Mouse (Mus musculus): ENCODE results near the gene Gsta4. TPM values are rescaled to one million over a fixed set of nuclear protein-coding genes. Genes with fewer than 3 reads are reported as not detected.

Gsta4 gene
- polyA plus RNA-seq, 1 experiment: 28.1 TPM

DNA sequence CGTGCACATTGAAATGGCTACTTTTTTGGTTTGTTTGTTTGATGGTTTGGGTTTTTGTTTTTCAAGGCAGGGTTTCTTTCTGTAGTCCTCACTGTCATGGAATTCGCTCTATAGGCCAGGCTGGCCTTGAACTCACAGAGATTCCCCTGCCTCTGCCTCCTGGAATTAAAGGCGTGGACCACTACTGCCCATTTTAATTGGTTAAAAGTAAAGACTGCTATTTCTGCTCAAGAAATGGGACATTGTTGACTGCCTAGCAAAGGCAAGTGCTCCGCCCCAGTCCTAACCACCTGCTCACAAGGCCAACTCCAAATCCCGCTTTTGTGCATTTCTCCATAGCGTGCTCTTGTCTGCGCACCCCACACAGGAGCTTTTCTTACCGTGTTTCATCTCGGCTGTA is 15.2 kb downstream of the Gsta4 start:
- Histone ChIP-seq H3K27me3 (ENCODE audit: control insufficient read depth, insufficient read depth, insufficient read length) (no peaks in the 10 kb centered on the region), H3ac (ENCODE audit: control insufficient read depth, insufficient read length) (no peak overlapping the region), H3K4me3 (no peak overlapping the region), H3K79me2 (ENCODE audit: control insufficient read depth, insufficient read depth) (no peaks in the 10 kb centered on the region), H3K4me2 (ENCODE audit: low read depth) (no peak overlapping the region), H3K36me3 (ENCODE audit: control insufficient read depth, insufficient read depth) (no peaks in the 10 kb centered on the region)
- TF ChIP-seq USF1 (IDR thresholded peaks at IDR 0.05; ENCODE audit: low read depth): no peak
- no peak for TF ChIP-seq POLR2AphosphoS2 (IDR thresholded peaks at IDR 0.05; ENCODE audit: insufficient read length, low read depth)
- no peak for TF ChIP-seq SRF (IDR thresholded peaks at IDR 0.05; ENCODE audit: control insufficient read depth, insufficient read length, low read depth)
- no peak for TF ChIP-seq TCF12 (IDR thresholded peaks at IDR 0.05; ENCODE audit: insufficient read depth, poor library complexity, severe bottlenecking)
- TF ChIP-seq TCF3 (IDR thresholded peaks at IDR 0.05; ENCODE audit: insufficient read length, low read depth): no peak
- no peak for TF ChIP-seq MYOG (IDR thresholded peaks at IDR 0.05; ENCODE audit: control insufficient read depth in 1 of 3, insufficient read depth in 1 of 3, insufficient read length in 2 of 3, low read depth in 2 of 3)
- no peak for TF ChIP-seq E2F4 (IDR thresholded peaks at IDR 0.05; ENCODE audit: insufficient read depth)
- TF ChIP-seq REST (IDR thresholded peaks at IDR 0.05; ENCODE audit: insufficient read depth, insufficient read length): no peak
- TF ChIP-seq MYOD1 (IDR thresholded peaks at IDR 0.05; ENCODE audit: control insufficient read depth in 1 of 3, insufficient read length in 2 of 3, low read depth in 2 of 3): no peak
- no peak for TF ChIP-seq MAX (IDR thresholded peaks at IDR 0.05; ENCODE audit: low read depth)
- no peak for TF ChIP-seq CEBPB (IDR thresholded peaks at IDR 0.05; ENCODE audit: insufficient read depth, poor library complexity, severe bottlenecking)
- TF ChIP-seq POLR2A (IDR thresholded peaks at IDR 0.05; ENCODE audit: insufficient read length, low read depth): no peak

GRCm38 (mm10) chr9:78204194-78204593 is 21.6 kb downstream of the Gsta4 start:
- H3K4me3 ChIP-seq: no peak overlapping the region
- H3K4me2 ChIP-seq (ENCODE audit: low read depth): no peak overlapping the region
- H3K36me3 ChIP-seq (ENCODE audit: control insufficient read depth, insufficient read depth): no peaks in the 10 kb centered on the region
- TF ChIP-seq MYOG (IDR thresholded peaks at IDR 0.05; ENCODE audit: control insufficient read depth in 1 of 3, insufficient read depth in 1 of 3, insufficient read length in 2 of 3, low read depth in 2 of 3) (no peak), E2F4 (IDR thresholded peaks at IDR 0.05; ENCODE audit: insufficient read depth) (no peak), TCF3 (IDR thresholded peaks at IDR 0.05; ENCODE audit: insufficient read length, low read depth) (no peak), MYOD1 (IDR thresholded peaks at IDR 0.05; ENCODE audit: control insufficient read depth in 1 of 3, insufficient read length in 2 of 3, low read depth in 2 of 3) (no peak), REST (IDR thresholded peaks at IDR 0.05; ENCODE audit: insufficient read depth, insufficient read length) (no peak)
- H3ac ChIP-seq (ENCODE audit: control insufficient read depth, insufficient read length): no peak overlapping the region
- no peaks in the 10 kb centered on the region for H3K27me3 ChIP-seq (ENCODE audit: control insufficient read depth, insufficient read depth, insufficient read length)
- H3K79me2 ChIP-seq (ENCODE audit: control insufficient read depth, insufficient read depth): no peaks in the 10 kb centered on the region

DNA sequence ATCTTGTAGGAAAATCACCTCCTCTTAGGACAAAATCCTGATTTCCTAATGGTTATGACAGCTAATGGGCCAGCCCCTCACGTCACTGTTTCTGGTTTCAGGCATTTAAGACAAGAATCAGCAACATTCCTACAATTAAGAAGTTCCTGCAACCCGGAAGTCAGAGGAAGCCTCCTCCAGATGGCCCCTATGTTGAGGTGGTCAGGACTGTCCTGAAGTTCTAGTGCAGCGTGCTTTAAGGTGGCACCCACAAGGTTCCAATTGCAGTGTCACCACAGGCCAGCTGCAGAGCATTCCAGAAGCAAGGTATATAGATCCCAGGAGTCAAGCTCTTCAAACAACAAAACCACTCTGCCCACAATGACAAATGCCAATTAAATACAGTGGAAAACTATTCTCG is 26.4 kb downstream of the Gsta4 start:
- TF ChIP-seq CEBPB (IDR thresholded peaks at IDR 0.05; ENCODE audit: insufficient read depth, poor library complexity, severe bottlenecking) (no peak), MYOD1 (IDR thresholded peaks at IDR 0.05; ENCODE audit: control insufficient read depth in 1 of 3, insufficient read length in 2 of 3, low read depth in 2 of 3) (no peak), POLR2A (IDR thresholded peaks at IDR 0.05; ENCODE audit: insufficient read length, low read depth) (no peak), MAX (IDR thresholded peaks at IDR 0.05; ENCODE audit: low read depth) (no peak), TCF12 (IDR thresholded peaks at IDR 0.05; ENCODE audit: insufficient read depth, poor library complexity, severe bottlenecking) (no peak), POLR2AphosphoS2 (IDR thresholded peaks at IDR 0.05; ENCODE audit: insufficient read length, low read depth) (no peak), MYOG (IDR thresholded peaks at IDR 0.05; ENCODE audit: control insufficient read depth in 1 of 3, insufficient read depth in 1 of 3, insufficient read length in 2 of 3, low read depth in 2 of 3) (no peak), SRF (IDR thresholded peaks at IDR 0.05; ENCODE audit: control insufficient read depth, insufficient read length, low read depth) (no peak), TCF3 (IDR thresholded peaks at IDR 0.05; ENCODE audit: insufficient read length, low read depth) (no peak), E2F4 (IDR thresholded peaks at IDR 0.05; ENCODE audit: insufficient read depth) (no peak), USF1 (IDR thresholded peaks at IDR 0.05; ENCODE audit: low read depth) (no peak), REST (IDR thresholded peaks at IDR 0.05; ENCODE audit: insufficient read depth, insufficient read length) (no peak)
- H3K36me3 ChIP-seq (ENCODE audit: control insufficient read depth, insufficient read depth): no peaks in the 10 kb centered on the region
- no peak overlapping the region for H3K4me3 ChIP-seq
- no peaks in the 10 kb centered on the region for H3K79me2 ChIP-seq (ENCODE audit: control insufficient read depth, insufficient read depth)
- H3K27me3 ChIP-seq (ENCODE audit: control insufficient read depth, insufficient read depth, insufficient read length): no peaks in the 10 kb centered on the region
- H3ac ChIP-seq (ENCODE audit: control insufficient read depth, insufficient read length): no peak overlapping the region
- H3K4me2 ChIP-seq (ENCODE audit: low read depth): no peak overlapping the region

DNA sequence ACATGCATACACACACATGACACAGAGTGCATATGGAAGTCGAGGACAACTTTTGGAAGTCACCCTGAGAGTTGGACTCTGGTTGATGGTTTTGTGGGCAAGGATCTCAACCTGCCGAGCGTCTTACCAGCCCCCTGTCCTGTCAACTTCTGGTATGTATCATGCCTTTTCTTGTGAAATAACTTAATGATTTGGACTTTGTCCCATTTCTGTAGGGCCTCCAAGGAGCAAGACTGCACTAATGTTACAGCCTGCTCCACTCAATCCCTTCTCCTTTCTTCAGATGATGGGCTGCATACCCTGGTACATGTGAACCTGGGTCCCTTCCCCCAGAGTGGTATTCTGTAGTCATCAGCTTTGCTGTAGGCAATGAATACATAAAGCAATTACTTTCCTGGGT is 27.5 kb downstream of the Gsta4 start:
- no peak overlapping the region for H3ac ChIP-seq (ENCODE audit: control insufficient read depth, insufficient read length)
- H3K79me2 ChIP-seq (ENCODE audit: control insufficient read depth, insufficient read depth): no peaks in the 10 kb centered on the region
- H3K4me3 ChIP-seq: no peak overlapping the region
- no peak overlapping the region for H3K4me2 ChIP-seq (ENCODE audit: low read depth)
- H3K36me3 ChIP-seq (ENCODE audit: control insufficient read depth, insufficient read depth): no peaks in the 10 kb centered on the region
- no peak for TF ChIP-seq CEBPB (IDR thresholded peaks at IDR 0.05; ENCODE audit: insufficient read depth, poor library complexity, severe bottlenecking)
- no peak for TF ChIP-seq MAX (IDR thresholded peaks at IDR 0.05; ENCODE audit: low read depth)
- no peak for TF ChIP-seq TCF3 (IDR thresholded peaks at IDR 0.05; ENCODE audit: insufficient read length, low read depth)
- no peak for TF ChIP-seq E2F4 (IDR thresholded peaks at IDR 0.05; ENCODE audit: insufficient read depth)
- TF ChIP-seq USF1 (IDR thresholded peaks at IDR 0.05; ENCODE audit: low read depth): no peak
- TF ChIP-seq SRF (IDR thresholded peaks at IDR 0.05; ENCODE audit: control insufficient read depth, insufficient read length, low read depth): no peak
- no peak for TF ChIP-seq MYOD1 (IDR thresholded peaks at IDR 0.05; ENCODE audit: control insufficient read depth in 1 of 3, insufficient read length in 2 of 3, low read depth in 2 of 3)
- TF ChIP-seq POLR2AphosphoS2 (IDR thresholded peaks at IDR 0.05; ENCODE audit: insufficient read length, low read depth): no peak
- no peak for TF ChIP-seq TCF12 (IDR thresholded peaks at IDR 0.05; ENCODE audit: insufficient read depth, poor library complexity, severe bottlenecking)
- no peak for TF ChIP-seq REST (IDR thresholded peaks at IDR 0.05; ENCODE audit: insufficient read depth, insufficient read length)
- no peak for TF ChIP-seq POLR2A (IDR thresholded peaks at IDR 0.05; ENCODE audit: insufficient read length, low read depth)
- no peak for TF ChIP-seq MYOG (IDR thresholded peaks at IDR 0.05; ENCODE audit: control insufficient read depth in 1 of 3, insufficient read depth in 1 of 3, insufficient read length in 2 of 3, low read depth in 2 of 3)
- no peaks in the 10 kb centered on the region for H3K27me3 ChIP-seq (ENCODE audit: control insufficient read depth, insufficient read depth, insufficient read length)

DNA sequence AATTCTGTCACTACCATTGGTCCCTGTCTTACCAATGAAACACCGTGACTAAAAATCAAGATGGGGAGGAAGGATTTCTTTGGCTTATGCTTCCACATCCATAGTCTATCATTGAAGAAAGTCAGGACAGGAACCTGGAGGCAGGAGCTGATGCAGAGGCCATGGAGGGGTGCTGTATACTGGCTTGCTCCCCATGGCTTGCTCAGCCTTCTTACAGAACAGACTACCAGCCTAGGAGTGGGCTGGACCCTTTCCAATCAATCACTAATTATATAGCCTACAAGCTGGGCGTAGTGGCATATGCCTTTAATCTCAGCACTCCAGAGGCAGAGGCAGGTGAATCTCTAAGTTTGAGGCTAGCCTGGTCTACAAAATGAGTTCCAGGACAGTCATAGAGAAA is 28.2 kb downstream of the Gsta4 start:
- no peaks in the 10 kb centered on the region for H3K36me3 ChIP-seq (ENCODE audit: control insufficient read depth, insufficient read depth)
- H3K79me2 ChIP-seq (ENCODE audit: control insufficient read depth, insufficient read depth): no peaks in the 10 kb centered on the region
- H3K4me3 ChIP-seq: no peak overlapping the region
- H3K4me2 ChIP-seq (ENCODE audit: low read depth): no peak overlapping the region
- no peaks in the 10 kb centered on the region for H3K27me3 ChIP-seq (ENCODE audit: control insufficient read depth, insufficient read depth, insufficient read length)
- no peak overlapping the region for H3ac ChIP-seq (ENCODE audit: control insufficient read depth, insufficient read length)
- TF ChIP-seq SRF (IDR thresholded peaks at IDR 0.05; ENCODE audit: control insufficient read depth, insufficient read length, low read depth) (no peak), MAX (IDR thresholded peaks at IDR 0.05; ENCODE audit: low read depth) (no peak), CEBPB (IDR thresholded peaks at IDR 0.05; ENCODE audit: insufficient read depth, poor library complexity, severe bottlenecking) (no peak), MYOD1 (IDR thresholded peaks at IDR 0.05; ENCODE audit: control insufficient read depth in 1 of 3, insufficient read length in 2 of 3, low read depth in 2 of 3) (no peak), USF1 (IDR thresholded peaks at IDR 0.05; ENCODE audit: low read depth) (no peak), MYOG (IDR thresholded peaks at IDR 0.05; ENCODE audit: control insufficient read depth in 1 of 3, insufficient read depth in 1 of 3, insufficient read length in 2 of 3, low read depth in 2 of 3) (no peak), POLR2A (IDR thresholded peaks at IDR 0.05; ENCODE audit: insufficient read length, low read depth) (no peak), TCF12 (IDR thresholded peaks at IDR 0.05; ENCODE audit: insufficient read depth, poor library complexity, severe bottlenecking) (no peak), E2F4 (IDR thresholded peaks at IDR 0.05; ENCODE audit: insufficient read depth) (no peak)
